Mouse (Mus musculus): Measurements from ENCODE around the gene Epn3.
A peak's percentile ranks its signal among the peaks of the same experiment; 100 is the strongest.

Epn3 gene

GRCm38 (mm10) chr11:94498093-94498996 lies 1.4 kb downstream of the Epn3 start:
- DNase-seq (ENCODE audit: low spot score) = peak; percentile 85

- no peak for DNase-seq (ENCODE audit: low spot score)
These were observed 4.4 kb downstream of the Epn3 start for GRCm38 (mm10) chr11:94495415-94495814.

GRCm38 (mm10) chr11:94491749-94492099 lies 8.1 kb downstream of the Epn3 start:
- no peak for DNase-seq (ENCODE audit: low spot score)

GRCm38 (mm10) chr11:94491035-94491748 lies 8.6 kb downstream of the Epn3 start:
- DNase-seq (ENCODE audit: low spot score) = peak; percentile 69

- DNase-seq (ENCODE audit: low spot score) = no peak
These were observed 10.0 kb downstream of the Epn3 start for GRCm38 (mm10) chr11:94489745-94490144.

- DNase-seq (ENCODE audit: low spot score) = no peak
These were observed 10.8 kb downstream of the Epn3 start for GRCm38 (mm10) chr11:94488767-94489533.

GRCm38 (mm10) chr11:94486001-94486400 lies 13.8 kb downstream of the Epn3 start, which contains the start of gene Spata20:
Gene Spata20, minus strand, starts transcription at chr11:94486179.
- peak; percentile 94 for DNase-seq (ENCODE audit: low spot score)

- no peak for DNase-seq (ENCODE audit: low spot score)
These were observed 14.6 kb downstream of the Epn3 start for GRCm38 (mm10) chr11:94485223-94485622.

- DNase-seq (ENCODE audit: low spot score) = no peak
These were observed 15.1 kb downstream of the Epn3 start for GRCm38 (mm10) chr11:94484636-94485035.

- DNase-seq (ENCODE audit: low spot score) = no peak
These were observed 15.9 kb downstream of the Epn3 start for GRCm38 (mm10) chr11:94483921-94484320.

- no peak for DNase-seq (ENCODE audit: low spot score)
These were observed 16.3 kb downstream of the Epn3 start for GRCm38 (mm10) chr11:94483436-94483835.

- DNase-seq (ENCODE audit: low spot score) = no peak
These were observed 17.0 kb downstream of the Epn3 start for GRCm38 (mm10) chr11:94482738-94483137.

- DNase-seq (ENCODE audit: low spot score) = no peak
These were observed 17.8 kb downstream of the Epn3 start for GRCm38 (mm10) chr11:94481963-94482362.

- no peak for DNase-seq (ENCODE audit: low spot score)
These were observed 19.4 kb downstream of the Epn3 start for GRCm38 (mm10) chr11:94480382-94480781.

GRCm38 (mm10) chr11:94477651-94478050 lies 22.1 kb downstream of the Epn3 start:
- no peak for DNase-seq (ENCODE audit: low spot score)

- no peak for DNase-seq (ENCODE audit: low spot score)
These were observed 24.1 kb downstream of the Epn3 start for GRCm38 (mm10) chr11:94475722-94476121.

GRCm38 (mm10) chr11:94474544-94474910 lies 25.2 kb downstream of the Epn3 start:
- no peak for DNase-seq (ENCODE audit: low spot score)

GRCm38 (mm10) chr11:94473707-94474543 lies 25.8 kb downstream of the Epn3 start, which contains the start of gene Cacna1g:
Gene Cacna1g, minus strand, starts transcription at chr11:94474198.
- DNase-seq (ENCODE audit: low spot score) = peak; percentile 90

- DNase-seq (ENCODE audit: low spot score) = no peak
These were observed 26.7 kb downstream of the Epn3 start for GRCm38 (mm10) chr11:94472916-94473706.

- no peak for DNase-seq (ENCODE audit: low spot score)
These were observed 27.2 kb downstream of the Epn3 start for GRCm38 (mm10) chr11:94472585-94472915.
